Mouse (Mus musculus): Measurements from ENCODE around the gene Dock6. TPM values are rescaled to one million over a fixed set of nuclear protein-coding genes. Genes with fewer than 3 reads are reported as not detected.
A peak's percentile ranks its signal among the peaks of the same experiment; 100 is the strongest.
"Not testable (repeated sequence)": the region's sequence is repeated elsewhere in the genome, so short reads cannot be mapped to it uniquely, and the experiment has no call there.

The Dock6 gene
- polyA plus RNA-seq (2015; fragmentation: Nextera tagmentation; extraction: Ambion mirVana), result 14.2 and 17.0 TPM in 2 replicates

- no peak within 1 kb of the TSS for H3K27ac ChIP-seq
- peak; percentile 91 for ATAC-seq
- WGBS, result under 1% methylated on average over 67 of the region's 68 CpGs
Observed at GRCm38 (mm10) chr9:21852128-21853091, at the start of gene Dock6. Gene Dock6, minus strand, starts transcription at chr9:21852635.

DNA sequence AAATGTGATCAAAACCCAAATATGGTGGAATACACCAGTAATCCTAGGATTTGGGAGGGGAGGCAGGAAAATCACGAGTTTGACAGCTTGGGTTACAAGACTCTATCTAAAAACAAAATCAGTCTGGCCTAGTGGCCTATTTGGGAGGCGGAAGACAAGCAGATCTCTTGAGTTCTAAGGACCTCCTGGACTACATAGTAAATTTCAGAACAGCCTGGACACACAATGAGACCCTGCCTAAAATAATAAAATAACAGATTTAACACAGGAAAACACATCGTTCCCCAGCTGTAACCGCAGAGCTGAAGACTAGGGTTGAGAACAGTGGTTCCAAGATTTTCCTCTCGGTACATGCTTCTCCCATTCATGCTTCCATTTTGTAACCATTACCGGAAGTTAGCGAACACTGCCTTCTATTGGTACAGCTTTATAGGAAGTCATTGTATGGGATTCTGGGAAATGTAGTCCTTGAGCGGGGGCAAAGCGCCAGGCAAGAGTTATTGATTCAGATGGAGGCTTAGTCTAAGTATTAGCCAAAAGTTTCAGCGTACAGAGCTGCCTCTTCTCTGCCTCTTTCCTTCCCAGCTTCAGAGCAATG, 48.9 kb upstream of the Dock6 start:
- Histone ChIP-seq H3K9me3 (no peaks in the 10 kb centered on the region), H3K27ac (no peak overlapping the region; the same call in 1 of the 2 replicates), H3K4me2 (replicated peaks) (peak overlapping the region; percentile 57), H3K4me1 (replicated peaks) (peaks cover 4% of the 10 kb centered on the region; the same call in 1 of the 2 replicates), H3K9ac (replicated peaks) (no peak overlapping the region), H3K36me3 (no peaks in the 10 kb centered on the region), H3K4me3 (replicated peaks) (peak overlapping the region; percentile 45), H3K27me3 (peaks cover 24% of the 10 kb centered on the region)
- ATAC-seq, result peak; percentile 94
- WGBS, result 16% methylated on average over 10 of the region's 10 CpGs

More at GRCm38 (mm10) chr9:21852128-21853091, at the start of gene Dock6:
- Histone ChIP-seq H3K9ac (replicated peaks) (peak within 1 kb of the TSS; percentile 62), H3K4me1 (replicated peaks) (peaks cover 12% of the 10 kb centered on the region; the same call in 1 of the 2 replicates), H3K27me3 (peaks cover 7% of the 10 kb centered on the region; the same call in 1 of the 2 replicates), H3K4me3 (replicated peaks) (peak within 1 kb of the TSS; percentile 52), H3K4me2 (replicated peaks) (peak within 1 kb of the TSS; percentile 58), H3K36me3 (no peaks in the 10 kb centered on the region), H3K9me3 (no peaks in the 10 kb centered on the region)

DNA sequence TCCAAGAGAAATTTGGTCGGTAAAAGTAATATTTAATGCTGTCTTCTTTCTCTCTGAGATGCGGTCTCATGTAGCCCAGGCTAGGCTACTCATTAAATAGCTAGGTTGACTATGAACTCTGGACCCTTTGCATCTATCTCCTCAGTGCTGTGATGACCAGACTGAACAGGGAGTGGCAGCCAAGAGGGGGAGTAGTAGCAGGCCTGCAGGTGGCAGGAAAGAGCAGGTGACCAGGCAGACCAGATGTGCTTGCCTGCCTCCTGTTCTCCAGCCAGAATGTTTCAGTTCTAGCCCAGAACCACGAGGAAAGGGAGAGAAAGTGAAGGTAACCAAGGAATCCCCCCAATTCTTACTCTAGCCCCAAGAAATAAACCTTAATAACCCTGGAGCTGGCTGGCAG, 36.8 kb upstream of the Dock6 start:
- H3K4me3 ChIP-seq (replicated peaks), result no peak overlapping the region
- H3K4me2 ChIP-seq (replicated peaks), result no peak overlapping the region
- H3K27ac ChIP-seq, result no peak overlapping the region
- H3K27me3 ChIP-seq, result peaks cover 3% of the 10 kb centered on the region; the same call in 1 of the 2 replicates
- no peak for ATAC-seq
- WGBS, result 76% methylated on average over 3 of the region's 3 CpGs
- no peaks in the 10 kb centered on the region for H3K36me3 ChIP-seq
- no peak overlapping the region for H3K9ac ChIP-seq (replicated peaks)
- no peaks in the 10 kb centered on the region for H3K9me3 ChIP-seq
- no peaks in the 10 kb centered on the region for H3K4me1 ChIP-seq (replicated peaks)

DNA sequence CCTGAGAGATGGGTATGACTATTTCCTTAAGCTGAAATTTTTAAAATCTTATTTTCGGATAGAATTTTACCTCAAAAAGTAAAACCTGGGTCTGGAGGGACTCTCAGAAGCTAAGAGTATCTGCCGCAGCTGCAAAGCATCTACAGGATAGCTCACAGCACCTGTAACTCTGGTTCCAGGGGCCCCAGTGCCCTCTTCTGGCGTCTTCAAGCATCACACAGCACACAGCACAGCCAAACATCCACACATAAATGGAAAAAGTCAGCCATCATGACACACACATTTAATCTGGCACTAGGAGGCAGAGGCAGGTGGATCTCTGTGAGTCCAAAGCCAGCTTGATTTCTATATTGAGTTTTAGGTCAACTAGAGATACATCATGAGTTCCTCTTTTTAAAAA, 24.2 kb upstream of the Dock6 start:
- Histone ChIP-seq H3K27ac (no peak overlapping the region), H3K4me1 (replicated peaks) (no peaks in the 10 kb centered on the region), H3K27me3 (no peaks in the 10 kb centered on the region), H3K9me3 (no peaks in the 10 kb centered on the region), H3K36me3 (no peaks in the 10 kb centered on the region), H3K4me2 (replicated peaks) (no peak overlapping the region), H3K4me3 (replicated peaks) (no peak overlapping the region), H3K9ac (replicated peaks) (no peak overlapping the region)
- no peak for ATAC-seq
- WGBS, result 66% methylated on average over 3 of the region's 3 CpGs

- ATAC-seq, result no peak
- WGBS, result 75% methylated on average over 4 of the region's 4 CpGs
- H3K27ac ChIP-seq, result no peak overlapping the region
- no peak overlapping the region for H3K9ac ChIP-seq (replicated peaks)
- no peaks in the 10 kb centered on the region for H3K36me3 ChIP-seq
- no peak overlapping the region for H3K4me2 ChIP-seq (replicated peaks)
- no peaks in the 10 kb centered on the region for H3K4me1 ChIP-seq (replicated peaks)
- no peak overlapping the region for H3K4me3 ChIP-seq (replicated peaks)
- no peaks in the 10 kb centered on the region for H3K9me3 ChIP-seq
- H3K27me3 ChIP-seq, result no peaks in the 10 kb centered on the region
Observed at GRCm38 (mm10) chr9:21872204-21872603, 19.8 kb upstream of the Dock6 start.

DNA sequence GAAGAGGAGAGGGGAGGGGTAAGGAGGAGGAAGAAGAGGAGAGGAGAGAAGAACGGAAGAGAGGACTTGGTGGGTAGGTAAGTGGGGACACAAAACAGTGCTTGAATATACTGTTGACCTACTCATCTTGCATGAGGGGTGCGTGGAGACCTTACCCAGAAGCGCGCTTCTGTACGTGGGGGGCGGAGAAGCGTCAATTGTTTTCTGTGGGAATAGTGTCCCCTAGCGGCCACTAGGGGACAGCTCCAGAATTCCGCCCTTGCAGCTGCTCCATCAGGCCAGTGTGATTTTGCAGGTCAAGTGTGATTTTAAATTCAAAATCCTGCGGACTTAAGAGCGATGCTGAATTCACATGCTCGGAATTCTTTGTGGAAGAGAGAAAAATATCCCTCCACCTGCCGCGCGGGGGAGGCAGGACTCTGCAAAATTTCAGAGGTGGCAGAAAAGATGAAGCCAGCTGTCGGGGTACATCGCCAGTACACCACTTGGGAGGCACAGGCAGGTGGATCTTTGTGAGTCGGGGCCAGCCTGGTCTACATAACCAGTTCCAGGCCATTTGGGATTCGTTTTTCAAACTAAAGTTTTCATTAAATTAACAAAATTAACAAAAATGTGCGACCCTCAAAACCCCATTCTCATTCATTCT, 18.6 kb upstream of the Dock6 start:
- ATAC-seq, result peak; percentile 80
- 15% methylated on average over 20 of the region's 20 CpGs for WGBS
- H3K4me3 ChIP-seq (replicated peaks), result peak overlapping the region; percentile 22; the same call in 1 of the 2 replicates

GRCm38 (mm10) chr9:21869290-21869689, 16.9 kb upstream of the Dock6 start:
- not testable (repeated sequence) for H3K36me3 ChIP-seq; H3K27ac ChIP-seq; H3K4me3 ChIP-seq (replicated peaks); ATAC-seq; H3K27me3 ChIP-seq; H3K4me2 ChIP-seq (replicated peaks); H3K9ac ChIP-seq (replicated peaks); H3K9me3 ChIP-seq; H3K4me1 ChIP-seq (replicated peaks)
- WGBS, result 55% methylated on average over 7 of the region's 7 CpGs

More for the DNA sequence above, 18.6 kb upstream of the Dock6 start:
- Histone ChIP-seq H3K27ac (no peak overlapping the region), H3K27me3 (no peaks in the 10 kb centered on the region), H3K4me1 (replicated peaks) (no peaks in the 10 kb centered on the region), H3K9me3 (no peaks in the 10 kb centered on the region), H3K9ac (replicated peaks) (no peak overlapping the region), H3K4me2 (replicated peaks) (peak overlapping the region; percentile 41), H3K36me3 (no peaks in the 10 kb centered on the region)

GRCm38 (mm10) chr9:21867726-21868125, 15.3 kb upstream of the Dock6 start:
- no peak for ATAC-seq
- Histone ChIP-seq H3K9ac (replicated peaks) (no peak overlapping the region), H3K36me3 (no peaks in the 10 kb centered on the region), H3K4me3 (replicated peaks) (no peak overlapping the region), H3K27me3 (no peaks in the 10 kb centered on the region), H3K4me2 (replicated peaks) (no peak overlapping the region), H3K27ac (no peak overlapping the region), H3K9me3 (no peaks in the 10 kb centered on the region), H3K4me1 (replicated peaks) (no peaks in the 10 kb centered on the region)
- 69% methylated on average over 3 of the region's 3 CpGs for WGBS

- no peak overlapping the region for H3K4me3 ChIP-seq (replicated peaks)
- H3K27me3 ChIP-seq, result no peaks in the 10 kb centered on the region
- H3K9me3 ChIP-seq, result peaks cover 5% of the 10 kb centered on the region
- H3K36me3 ChIP-seq, result no peaks in the 10 kb centered on the region
- no peak overlapping the region for H3K9ac ChIP-seq (replicated peaks)
- no peak overlapping the region for H3K27ac ChIP-seq
- no peak overlapping the region for H3K4me2 ChIP-seq (replicated peaks)
- no peaks in the 10 kb centered on the region for H3K4me1 ChIP-seq (replicated peaks)
- no peak for ATAC-seq
- 79% methylated on average over 2 of the region's 2 CpGs for WGBS
Observed at GRCm38 (mm10) chr9:21866641-21867040, 14.2 kb upstream of the Dock6 start.

DNA sequence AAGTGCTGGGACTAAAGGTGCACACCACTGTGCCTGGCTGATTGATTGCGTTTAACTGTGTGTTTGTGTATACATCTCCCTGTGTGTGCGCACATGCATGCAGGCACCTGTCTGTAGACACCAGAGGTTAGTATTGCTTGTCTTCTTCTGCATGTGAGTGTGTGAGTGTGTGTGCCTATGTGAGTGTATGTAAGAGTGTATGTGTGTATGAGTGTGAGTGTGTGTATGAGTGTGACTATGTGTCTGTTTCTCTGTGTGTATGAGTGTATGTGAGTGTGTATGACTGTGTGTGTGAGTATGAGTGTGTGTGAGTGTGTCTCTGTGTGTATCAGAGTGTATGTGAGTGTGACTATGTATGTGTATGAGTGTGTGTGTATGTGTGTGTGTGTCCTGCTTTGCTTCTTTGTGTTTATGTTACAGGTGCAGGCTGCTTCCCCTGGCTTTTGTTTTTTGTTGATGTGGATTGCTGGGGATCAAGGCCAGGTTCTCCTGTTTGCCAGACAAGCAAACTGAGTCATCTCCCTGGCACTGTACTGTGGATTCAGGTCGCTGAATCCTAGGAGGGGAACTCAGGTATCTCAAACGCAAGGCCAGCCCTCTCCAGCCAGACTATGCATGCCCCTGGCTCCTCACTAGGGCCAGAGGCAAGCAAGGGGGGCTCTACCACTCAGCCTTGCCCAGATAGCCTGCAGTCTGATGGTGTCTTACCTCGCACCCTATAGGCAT, 13.4 kb upstream of the Dock6 start:
- no peaks in the 10 kb centered on the region for H3K36me3 ChIP-seq
- no peak for ATAC-seq
- no peak overlapping the region for H3K4me3 ChIP-seq (replicated peaks)
- H3K27me3 ChIP-seq, result no peaks in the 10 kb centered on the region
- 75% methylated on average over 5 of the region's 5 CpGs for WGBS
- H3K4me2 ChIP-seq (replicated peaks), result no peak overlapping the region
- H3K9me3 ChIP-seq, result peaks cover 5% of the 10 kb centered on the region
- no peak overlapping the region for H3K9ac ChIP-seq (replicated peaks)
- no peak overlapping the region for H3K27ac ChIP-seq
- no peaks in the 10 kb centered on the region for H3K4me1 ChIP-seq (replicated peaks)

GRCm38 (mm10) chr9:21862181-21862580, 9.7 kb upstream of the Dock6 start:
- 80% methylated on average over 1 of the region's 1 CpGs for WGBS
- H3K9ac ChIP-seq (replicated peaks), result no peak overlapping the region
- H3K36me3 ChIP-seq, result no peaks in the 10 kb centered on the region
- no peak overlapping the region for H3K4me2 ChIP-seq (replicated peaks)
- H3K4me3 ChIP-seq (replicated peaks), result no peak overlapping the region
- H3K9me3 ChIP-seq, result peaks cover 5% of the 10 kb centered on the region
- no peaks in the 10 kb centered on the region for H3K4me1 ChIP-seq (replicated peaks)
- no peak overlapping the region for H3K27ac ChIP-seq
- ATAC-seq, result no peak
- H3K27me3 ChIP-seq, result no peaks in the 10 kb centered on the region
